Mouse (Mus musculus): ENCODE measurements at regions not wholly inside any gene's neighbourhood (a gene's known extent, or its start where the extent isn't known, plus 50 kb on each side); places are given as distances from the start of the nearest gene placed in this dataset.

GRCm38 (mm10) chr8:90149903-90150302 lies 198.2 kb downstream of the Tox3 start:
- TF ChIP-seq EP300 (IDR thresholded peaks at IDR 0.05; ENCODE audit: low read depth) (no peak), CTCF (IDR thresholded peaks at IDR 0.05; ENCODE audit: low read depth) (no peak)
- 65% methylated on average over 6 of the region's 6 CpGs for WGBS
- no peaks in the 10 kb centered on the region for H3K9me3 ChIP-seq (replicated peaks; ENCODE audit: control insufficient read depth, low read length)

GRCm38 (mm10) chr8:90134626-90135025 lies 213.5 kb downstream of the Tox3 start:
- peak; percentile 88 for ATAC-seq (ENCODE audit: insufficient read depth, low read depth)

More at GRCm38 (mm10) chr8:90149903-90150302, 198.2 kb downstream of the Tox3 start:
- H3K4me1 ChIP-seq (ENCODE audit: control insufficient read depth, insufficient read depth) = no peaks in the 10 kb centered on the region
- H3K4me2 ChIP-seq (ENCODE audit: low read depth, low read length) = no peak overlapping the region
- no peak for ATAC-seq (ENCODE audit: insufficient read depth, low read depth)
- DNase-seq (ENCODE audit: low spot score) = no peak
- no peak overlapping the region for H3K4me3 ChIP-seq (ENCODE audit: low read depth, low read length)
- H3K36me3 ChIP-seq (replicated peaks; ENCODE audit: control insufficient read depth, insufficient read depth, low read length) = no peaks in the 10 kb centered on the region
- H3K27me3 ChIP-seq (ENCODE audit: control insufficient read depth, insufficient read depth, low read length) = no peaks in the 10 kb centered on the region
- no peak overlapping the region for H3K9ac ChIP-seq (replicated peaks; ENCODE audit: low read depth, low read length)
- no peak overlapping the region for H3K27ac ChIP-seq (ENCODE audit: low read depth)

GRCm38 (mm10) chr8:90130704-90131267 lies 217.4 kb downstream of the Tox3 start:
- Histone ChIP-seq H3K9ac (replicated peaks; ENCODE audit: low read depth, low read length) (no peak overlapping the region), H3K4me3 (ENCODE audit: low read depth, low read length) (no peak overlapping the region), H3K4me2 (ENCODE audit: low read depth, low read length) (no peak overlapping the region), H3K4me1 (ENCODE audit: control insufficient read depth, insufficient read depth) (0 out of 2 replicates have a peak, but pooled peaks cover 8% of the 10 kb centered on the region), H3K27ac (ENCODE audit: low read depth) (no peak overlapping the region), H3K36me3 (replicated peaks; ENCODE audit: control insufficient read depth, insufficient read depth, low read length) (no peaks in the 10 kb centered on the region), H3K9me3 (replicated peaks; ENCODE audit: control insufficient read depth, low read length) (no peaks in the 10 kb centered on the region), H3K27me3 (ENCODE audit: control insufficient read depth, insufficient read depth, low read length) (no peaks in the 10 kb centered on the region)
- no peak for TF ChIP-seq CTCF (IDR thresholded peaks at IDR 0.05; ENCODE audit: low read depth)
- no peak for TF ChIP-seq EP300 (IDR thresholded peaks at IDR 0.05; ENCODE audit: low read depth)
- DNase-seq (ENCODE audit: low spot score) (no peak), ATAC-seq (ENCODE audit: insufficient read depth, low read depth) (no peak)
- 85% methylated on average over 5 of the region's 5 CpGs for WGBS

More at GRCm38 (mm10) chr8:90134626-90135025, 213.5 kb downstream of the Tox3 start:
- WGBS = 39% methylated on average over 5 of the region's 5 CpGs
- Histone ChIP-seq H3K4me1 (ENCODE audit: control insufficient read depth, insufficient read depth) (0 out of 2 replicates have a peak, but pooled peaks cover 8% of the 10 kb centered on the region), H3K4me3 (ENCODE audit: low read depth, low read length) (no peak overlapping the region), H3K4me2 (ENCODE audit: low read depth, low read length) (no peak overlapping the region), H3K27ac (ENCODE audit: low read depth) (peak overlapping the region; percentile 68), H3K36me3 (replicated peaks; ENCODE audit: control insufficient read depth, insufficient read depth, low read length) (no peaks in the 10 kb centered on the region), H3K27me3 (ENCODE audit: control insufficient read depth, insufficient read depth, low read length) (no peaks in the 10 kb centered on the region), H3K9ac (replicated peaks; ENCODE audit: low read depth, low read length) (no peak overlapping the region), H3K9me3 (replicated peaks; ENCODE audit: control insufficient read depth, low read length) (no peaks in the 10 kb centered on the region)
- TF ChIP-seq EP300 (IDR thresholded peaks at IDR 0.05; ENCODE audit: low read depth) (peak; percentile 66), CTCF (IDR thresholded peaks at IDR 0.05; ENCODE audit: low read depth) (no peak)
- DNase-seq (ENCODE audit: low spot score) = peak; percentile 66

- H3K27me3 ChIP-seq (ENCODE audit: control insufficient read depth, insufficient read depth, low read length) = no peaks in the 10 kb centered on the region
- DNase-seq (ENCODE audit: low spot score) (no peak), ATAC-seq (ENCODE audit: insufficient read depth, low read depth) (no peak)
- TF ChIP-seq CTCF (IDR thresholded peaks at IDR 0.05; ENCODE audit: low read depth) = no peak
- no peak for TF ChIP-seq EP300 (IDR thresholded peaks at IDR 0.05; ENCODE audit: low read depth)
- H3K9me3 ChIP-seq (replicated peaks; ENCODE audit: control insufficient read depth, low read length) = no peaks in the 10 kb centered on the region
- H3K27ac ChIP-seq (ENCODE audit: low read depth) = no peak overlapping the region
- no peak overlapping the region for H3K4me3 ChIP-seq (ENCODE audit: low read depth, low read length)
- H3K36me3 ChIP-seq (replicated peaks; ENCODE audit: control insufficient read depth, insufficient read depth, low read length) = no peaks in the 10 kb centered on the region
- H3K4me2 ChIP-seq (ENCODE audit: low read depth, low read length) = no peak overlapping the region
- no peak overlapping the region for H3K9ac ChIP-seq (replicated peaks; ENCODE audit: low read depth, low read length)
- WGBS = 86% methylated on average over 1 of the region's 1 CpGs
- peaks cover 6% of the 10 kb centered on the region; the same call in 1 of the 2 replicates for H3K4me1 ChIP-seq (ENCODE audit: control insufficient read depth, insufficient read depth)
These were observed 222.7 kb downstream of the Tox3 start for GRCm38 (mm10) chr8:90125426-90125825.

GRCm38 (mm10) chr8:90123101-90123500 lies 225.0 kb downstream of the Tox3 start:
- no peaks in the 10 kb centered on the region for H3K9me3 ChIP-seq (replicated peaks; ENCODE audit: control insufficient read depth, low read length)
- no peak for TF ChIP-seq CTCF (IDR thresholded peaks at IDR 0.05; ENCODE audit: low read depth)
- no peak for TF ChIP-seq EP300 (IDR thresholded peaks at IDR 0.05; ENCODE audit: low read depth)
- no peak overlapping the region for H3K4me2 ChIP-seq (ENCODE audit: low read depth, low read length)
- H3K36me3 ChIP-seq (replicated peaks; ENCODE audit: control insufficient read depth, insufficient read depth, low read length) = no peaks in the 10 kb centered on the region
- peaks cover 6% of the 10 kb centered on the region; the same call in 1 of the 2 replicates for H3K4me1 ChIP-seq (ENCODE audit: control insufficient read depth, insufficient read depth)
- no peaks in the 10 kb centered on the region for H3K27me3 ChIP-seq (ENCODE audit: control insufficient read depth, insufficient read depth, low read length)
- no peak for DNase-seq (ENCODE audit: low spot score)
- no peak overlapping the region for H3K27ac ChIP-seq (ENCODE audit: low read depth)
- no peak overlapping the region for H3K9ac ChIP-seq (replicated peaks; ENCODE audit: low read depth, low read length)
- no peak for ATAC-seq (ENCODE audit: insufficient read depth, low read depth)
- H3K4me3 ChIP-seq (ENCODE audit: low read depth, low read length) = no peak overlapping the region

- no peak overlapping the region for H3K27ac ChIP-seq (ENCODE audit: low read depth)
- H3K4me2 ChIP-seq (ENCODE audit: low read depth, low read length) = no peak overlapping the region
- no peaks in the 10 kb centered on the region for H3K9me3 ChIP-seq (replicated peaks; ENCODE audit: control insufficient read depth, low read length)
- WGBS = 83% methylated on average over 3 of the region's 3 CpGs
- H3K4me1 ChIP-seq (ENCODE audit: control insufficient read depth, insufficient read depth) = peaks cover 6% of the 10 kb centered on the region; the same call in 1 of the 2 replicates
- no peak overlapping the region for H3K9ac ChIP-seq (replicated peaks; ENCODE audit: low read depth, low read length)
- ATAC-seq (ENCODE audit: insufficient read depth, low read depth) (no peak), DNase-seq (ENCODE audit: low spot score) (no peak)
- no peaks in the 10 kb centered on the region for H3K36me3 ChIP-seq (replicated peaks; ENCODE audit: control insufficient read depth, insufficient read depth, low read length)
- TF ChIP-seq EP300 (IDR thresholded peaks at IDR 0.05; ENCODE audit: low read depth) (no peak), CTCF (IDR thresholded peaks at IDR 0.05; ENCODE audit: low read depth) (no peak)
- no peak overlapping the region for H3K4me3 ChIP-seq (ENCODE audit: low read depth, low read length)
- no peaks in the 10 kb centered on the region for H3K27me3 ChIP-seq (ENCODE audit: control insufficient read depth, insufficient read depth, low read length)
These were observed 226.2 kb downstream of the Tox3 start for GRCm38 (mm10) chr8:90121935-90122334.

All from heart, postnatal 0 days (tissue).